Mouse (Mus musculus) erythroblast, embryonic 14.5 days (primary cell): ENCODE data around the gene Vps37b.

Experiments
- GATA1 ChIP-seq: IDR thresholded peaks from 2 replicates; pipeline ENCODE4 v1.6.1; 2012; ENCODE audit warnings: low read length, inconsistent platforms, mixed read lengths
- TAL1 ChIP-seq: IDR thresholded peaks from 3 replicates; pipeline ENCODE4 v1.6.1; 2012; ENCODE audit warnings: low read length, inconsistent platforms, mixed read lengths

GRCm38 (mm10) chr5:123997811-123998210 is 34.3 kb downstream of the Vps37b start:
- TF ChIP-seq GATA1: no peak
- no peak for TF ChIP-seq TAL1
